Mouse (Mus musculus) cerebellum, adult 9-10 months (tissue): Measurements from ENCODE around the gene Bace2.

ENCODE experiments used
- DNase-seq: peaks from one replicate; pipeline ENCODE4 v3.0.0; 2022

Bace2 gene

GRCm38 (mm10) chr16:97356499-97357187 lies at the start of gene Bace2:
Gene Bace2 (plus strand): TSS chr16:97356742.
- no peak for DNase-seq

- no peak for DNase-seq
Measured at GRCm38 (mm10) chr16:97307594-97307993, 48.9 kb upstream of the Bace2 start.

GRCm38 (mm10) chr16:97309796-97310569 lies 46.6 kb upstream of the Bace2 start:
- DNase-seq = no peak

GRCm38 (mm10) chr16:97310570-97310846 lies 46.0 kb upstream of the Bace2 start:
- DNase-seq = no peak

GRCm38 (mm10) chr16:97312960-97313686 lies 43.4 kb upstream of the Bace2 start:
- DNase-seq = peak; percentile 38

DNA sequence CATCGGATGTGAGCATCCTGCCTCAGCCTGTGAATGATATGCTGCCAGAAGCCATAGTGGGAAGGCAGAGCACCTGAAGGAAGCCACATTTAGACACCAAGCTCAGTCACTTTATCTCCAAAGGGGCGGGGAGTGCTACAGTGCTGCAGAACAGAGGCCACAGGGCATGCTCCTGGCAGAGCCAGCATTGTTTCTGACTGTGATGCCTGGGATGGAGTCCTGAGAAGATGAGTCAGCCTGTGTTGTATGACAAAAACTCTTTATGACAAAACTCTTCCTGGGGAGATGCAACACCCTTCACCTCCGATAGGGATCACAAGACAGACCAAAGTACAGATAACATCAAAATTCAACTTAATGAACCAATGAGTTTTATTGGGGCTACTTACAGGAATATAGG lies 35.0 kb upstream of the Bace2 start:
- no peak for DNase-seq

GRCm38 (mm10) chr16:97322604-97323003 lies 33.9 kb upstream of the Bace2 start:
- DNase-seq = no peak

DNA sequence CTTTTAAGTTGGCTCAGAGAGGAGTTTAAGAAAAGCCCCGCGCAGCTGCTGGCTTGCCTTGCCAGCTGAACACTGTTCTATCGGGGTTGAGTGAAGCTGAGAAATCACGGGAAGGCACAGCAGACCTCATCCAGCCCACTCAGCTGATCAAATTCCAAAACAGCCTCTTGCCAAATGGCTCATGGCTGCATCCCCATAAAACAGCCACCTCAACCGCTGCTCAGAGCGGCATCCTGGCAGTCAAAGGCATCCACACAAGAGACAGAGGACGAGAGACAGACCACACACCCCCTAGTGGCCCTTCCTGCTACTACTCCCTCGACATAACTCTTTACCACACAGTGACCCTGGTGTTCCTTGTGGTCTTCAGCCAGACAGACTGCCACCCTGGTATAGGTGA lies 30.6 kb upstream of the Bace2 start:
- no peak for DNase-seq

DNA sequence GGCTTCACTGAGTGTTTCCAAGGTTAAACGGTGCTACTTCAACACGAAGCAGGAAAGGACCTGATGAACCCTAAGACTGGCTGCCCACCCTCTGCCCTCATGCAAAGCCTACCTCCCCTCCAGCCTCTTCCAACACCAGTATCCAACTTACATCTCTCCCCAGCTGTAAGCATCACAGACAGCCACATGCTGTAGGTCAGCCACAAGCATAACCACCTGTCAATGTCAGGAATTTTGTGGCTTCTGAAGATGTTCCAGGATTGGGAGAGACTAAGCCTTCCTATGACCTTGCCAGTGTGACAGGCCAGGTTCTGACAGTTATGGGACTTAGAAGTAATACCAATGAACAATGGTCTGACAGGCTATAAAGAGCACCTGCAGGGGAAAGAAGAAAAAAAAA lies 27.9 kb upstream of the Bace2 start:
- DNase-seq = no peak

- no peak for DNase-seq
Measured at GRCm38 (mm10) chr16:97353013-97353412, 3.5 kb upstream of the Bace2 start.

GRCm38 (mm10) chr16:97354632-97355031 lies 1.9 kb upstream of the Bace2 start:
- DNase-seq = no peak

- DNase-seq = no peak
Measured at GRCm38 (mm10) chr16:97357188-97357821, 763 bp downstream of the Bace2 start.

- no peak for DNase-seq
Measured at GRCm38 (mm10) chr16:97362231-97362888, 5.8 kb downstream of the Bace2 start.

GRCm38 (mm10) chr16:97366141-97366540 lies 9.6 kb downstream of the Bace2 start:
- DNase-seq = no peak

DNA sequence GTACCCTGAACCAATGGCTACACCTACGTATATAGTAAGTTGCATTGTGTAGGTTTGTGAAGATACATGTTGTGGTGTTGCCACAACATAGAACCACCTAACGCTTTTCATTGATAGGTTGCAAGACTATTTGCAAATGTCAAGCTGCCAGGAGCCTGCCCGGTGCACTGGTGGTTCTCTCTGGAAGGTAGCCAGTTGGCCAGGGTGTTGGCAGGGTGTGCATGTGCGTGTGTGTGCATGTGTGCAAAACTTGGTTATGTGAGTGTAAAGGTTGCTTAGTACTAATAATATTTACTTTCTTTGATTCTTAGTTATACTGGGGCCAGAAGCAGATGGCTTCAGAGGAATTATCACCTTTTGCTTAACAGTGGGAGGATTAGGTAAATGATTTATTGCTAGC lies 13.7 kb downstream of the Bace2 start:
- DNase-seq = no peak

DNA sequence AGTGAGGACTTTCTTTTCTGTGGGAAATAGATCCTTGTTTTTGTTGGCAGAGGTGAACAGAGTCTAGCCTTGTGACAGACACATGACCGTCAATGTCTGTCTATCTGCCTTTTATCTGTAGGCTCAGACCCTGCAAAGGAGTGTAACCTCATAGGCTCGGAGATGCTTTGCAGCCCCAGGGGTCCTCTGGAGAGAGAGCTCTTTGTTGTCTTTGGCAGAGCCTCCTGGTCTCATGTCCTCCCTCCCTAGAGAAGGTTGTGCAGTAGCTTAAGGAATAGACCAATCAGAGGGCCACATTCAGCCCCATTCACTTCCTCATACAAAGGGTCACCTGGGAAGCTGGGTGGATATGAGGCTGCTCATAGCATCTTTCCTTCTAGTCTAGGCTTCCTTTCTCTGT lies 31.4 kb downstream of the Bace2 start:
- DNase-seq = no peak

DNA sequence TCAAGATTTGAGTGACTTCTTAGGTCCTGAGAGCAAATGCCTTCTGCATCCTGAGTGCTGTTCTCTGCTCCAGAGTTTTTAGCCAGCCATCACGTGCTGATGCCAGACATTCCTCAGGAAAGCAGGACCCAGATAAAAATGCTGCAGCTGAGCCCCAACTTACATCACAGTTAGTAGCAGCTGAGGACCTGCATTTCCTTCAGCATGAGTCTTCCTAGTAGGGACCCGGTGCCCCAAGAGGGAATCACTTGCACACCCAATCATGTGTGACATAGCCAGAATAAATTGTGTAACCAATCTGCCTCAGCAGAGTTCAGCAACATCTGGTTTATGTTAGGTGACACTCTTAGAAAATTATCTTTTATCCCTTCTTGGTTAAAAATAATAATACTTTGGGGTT lies 34.7 kb downstream of the Bace2 start:
- no peak for DNase-seq

DNA sequence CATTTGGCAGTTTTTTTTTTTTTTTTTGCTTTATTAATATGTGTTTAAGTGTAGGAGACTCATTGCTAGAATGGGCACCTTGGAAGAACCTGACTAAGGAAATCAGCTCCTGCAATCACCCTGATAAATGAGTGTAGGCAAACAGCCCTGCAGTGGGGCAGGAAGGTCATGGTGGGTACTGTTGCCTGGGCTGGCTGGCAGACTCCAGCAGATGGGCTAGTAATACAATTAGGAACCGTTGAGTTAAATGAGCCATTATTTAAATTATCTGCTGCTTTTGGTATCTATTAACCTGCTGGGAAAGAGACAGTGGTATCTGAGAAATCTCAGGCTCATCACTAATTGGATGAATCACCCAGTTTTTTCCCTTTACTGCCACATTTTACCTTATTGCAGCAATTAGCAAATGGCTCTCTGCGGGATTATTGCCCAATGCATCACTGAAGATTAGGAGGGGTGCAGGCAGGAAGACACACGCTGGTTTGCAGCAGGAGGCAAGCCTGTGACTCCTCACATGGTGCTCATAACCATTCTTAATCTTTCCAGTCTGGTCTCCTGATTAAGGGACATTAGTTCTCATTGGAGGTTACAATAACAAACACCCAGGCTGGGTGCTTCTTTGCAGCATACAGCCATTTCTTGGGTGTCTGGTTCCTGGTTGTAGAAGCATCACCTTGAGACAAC lies 35.3 kb downstream of the Bace2 start:
- DNase-seq = no peak

DNA sequence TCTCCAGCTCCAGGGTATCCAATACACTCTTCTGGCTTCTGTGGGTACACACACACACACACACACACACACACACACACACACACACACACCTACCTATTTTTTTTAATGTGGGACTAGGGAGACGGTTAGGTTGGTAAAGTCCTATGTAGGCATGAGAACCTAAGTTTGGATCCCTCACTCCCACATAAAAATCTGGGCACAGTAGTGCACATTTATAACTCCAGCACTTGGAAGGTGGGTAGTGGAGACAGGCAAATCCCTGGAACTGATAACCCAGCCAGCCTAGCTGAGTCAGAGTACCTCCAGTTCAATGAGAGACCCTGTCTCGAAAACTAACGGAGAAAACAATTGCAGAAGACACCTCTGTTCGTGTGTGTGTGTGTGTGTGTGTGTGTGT lies 39.9 kb downstream of the Bace2 start:
- no peak for DNase-seq

DNA sequence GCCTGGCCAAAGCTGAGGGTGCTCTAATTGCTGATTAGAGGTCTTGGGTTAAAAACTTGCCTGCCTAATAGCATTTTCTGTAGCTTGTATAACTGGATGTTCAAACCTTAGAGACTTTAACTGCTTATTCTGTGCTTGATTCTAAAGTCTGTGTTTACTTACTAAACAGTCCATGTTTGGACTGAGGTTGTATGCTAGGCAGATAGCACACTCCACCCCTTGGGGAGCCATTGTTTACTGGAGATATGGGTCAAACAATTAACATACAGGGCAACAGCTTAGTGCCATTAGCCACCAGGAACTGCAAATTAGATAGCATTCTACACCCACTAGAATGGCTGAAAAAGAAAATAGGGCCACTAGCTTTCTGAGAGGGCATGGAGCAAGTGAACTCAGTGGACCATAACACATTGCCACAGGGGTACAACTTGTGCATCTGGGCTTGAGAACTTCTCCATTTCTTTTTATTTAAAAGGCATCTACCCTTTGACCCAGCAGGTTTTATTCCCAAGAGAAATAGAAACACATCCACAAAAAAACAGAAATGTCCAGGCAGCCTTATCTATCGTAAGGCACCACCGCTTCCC lies 41.5 kb downstream of the Bace2 start:
- DNase-seq = no peak

- no peak for DNase-seq
Measured at GRCm38 (mm10) chr16:97399991-97400390, 43.4 kb downstream of the Bace2 start.

DNA sequence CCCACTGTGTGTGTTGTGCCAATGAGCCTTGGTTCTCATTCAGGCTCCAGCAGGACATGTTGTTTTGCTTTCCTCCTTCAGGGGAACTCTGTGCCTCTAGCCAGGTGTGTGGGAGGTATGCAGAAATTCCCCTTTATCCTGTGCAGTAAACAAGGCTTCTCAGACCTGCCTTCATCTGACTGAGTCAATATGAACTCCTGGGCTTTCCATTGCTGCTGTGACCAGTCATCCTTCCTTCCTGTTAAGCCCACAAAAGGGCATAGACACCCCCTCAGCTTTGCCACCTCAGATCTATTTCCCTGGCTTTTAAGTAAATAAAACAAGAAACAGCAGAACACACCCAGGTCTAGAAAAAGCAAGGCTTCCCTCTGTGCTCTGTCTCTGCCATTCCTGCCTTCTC lies 45.2 kb downstream of the Bace2 start:
- DNase-seq = no peak
